Mouse (Mus musculus): ENCODE measurements at regions not wholly inside any gene's neighbourhood (a gene's known extent, or its start where the extent isn't known, plus 50 kb on each side); places are given as distances from the start of the nearest gene placed in this dataset.

GRCm38 (mm10) chr2:79136619-79137458 lies 118.4 kb upstream of the Itga4 start:
- DNase-seq = no peak

- DNase-seq = no peak
Observed at GRCm38 (mm10) chr2:79137694-79138171, 117.5 kb upstream of the Itga4 start.

GRCm38 (mm10) chr2:79138368-79139109 lies 116.7 kb upstream of the Itga4 start:
- DNase-seq = no peak

- DNase-seq = no peak
Observed at GRCm38 (mm10) chr2:79141961-79142360, 113.3 kb upstream of the Itga4 start.

- no peak for DNase-seq
Observed at GRCm38 (mm10) chr2:79143196-79143595, 112.0 kb upstream of the Itga4 start.

GRCm38 (mm10) chr2:79145897-79146296 lies 109.3 kb upstream of the Itga4 start:
- no peak for DNase-seq

GRCm38 (mm10) chr2:79146563-79146962 lies 108.7 kb upstream of the Itga4 start:
- no peak for DNase-seq

GRCm38 (mm10) chr2:79149012-79149698 lies 106.1 kb upstream of the Itga4 start:
- DNase-seq = no peak

- DNase-seq = no peak
Observed at GRCm38 (mm10) chr2:79151610-79152009, 103.6 kb upstream of the Itga4 start.

GRCm38 (mm10) chr2:79152031-79152694 lies 103.1 kb upstream of the Itga4 start:
- no peak for DNase-seq

GRCm38 (mm10) chr2:79152695-79153057 lies 102.5 kb upstream of the Itga4 start:
- no peak for DNase-seq

- no peak for DNase-seq
Observed at GRCm38 (mm10) chr2:79153070-79153469, 102.2 kb upstream of the Itga4 start.

GRCm38 (mm10) chr2:79158450-79159055 lies 96.7 kb upstream of the Itga4 start:
- no peak for DNase-seq

- no peak for DNase-seq
Observed at GRCm38 (mm10) chr2:79159336-79159735, 95.9 kb upstream of the Itga4 start.

GRCm38 (mm10) chr2:79172967-79173919 lies 82.0 kb upstream of the Itga4 start:
- DNase-seq = no peak

- DNase-seq = no peak
Observed at GRCm38 (mm10) chr2:79174282-79174681, 80.9 kb upstream of the Itga4 start.

GRCm38 (mm10) chr2:79180782-79181181 lies 74.4 kb upstream of the Itga4 start:
- DNase-seq = no peak

- DNase-seq = no peak
Observed at GRCm38 (mm10) chr2:79183034-79183630, 72.1 kb upstream of the Itga4 start.

- DNase-seq = no peak
Observed at GRCm38 (mm10) chr2:79185234-79186101, 69.8 kb upstream of the Itga4 start.

GRCm38 (mm10) chr2:79186878-79187277 lies 68.3 kb upstream of the Itga4 start:
- DNase-seq = peak in 1 of 2 experiments; percentile 23
